Comparison of ENCODE assay signal across 10 mouse cellular contexts in genomic region chr7:119670925-119671324, GRCm38 (mm10). TPM values are rescaled to one million over a fixed set of nuclear protein-coding genes. Genes with fewer than 3 reads are reported as not detected.
DNase-seq lines count a peak whose midpoint lies in the region; ATAC-seq and TF ChIP-seq lines count a peak whose summit lies in the region.
"Had no signal": no experiment of that assay in that cellular context is flagged by ENCODE, and none has a peak within 500 bp of the region (broad histone marks: within the 10 kb centered on the region; RNA-seq: fewer than 3 reads in every experiment).

No protein-coding gene starts in this region.

- no peaks in the 10 kb centered on the region for H3K9me3 ChIP-seq in kidney, embryonic 14.5 days (ENCODE audit: control insufficient read depth, low read length)
- H3K9me3 ChIP-seq: hindbrain, embryonic 15.5 days; lung, embryonic 15.5 days had no signal

- H3K36me3 ChIP-seq in kidney, embryonic 14.5 days (ENCODE audit: control insufficient read depth, insufficient read depth, low read length), result no peaks in the 10 kb centered on the region
- H3K36me3 ChIP-seq in small intestine, adult 2 months (ENCODE audit: control insufficient read depth, insufficient read depth, low read length), result no peaks in the 10 kb centered on the region
- H3K36me3 ChIP-seq: hindbrain, embryonic 15.5 days; lung, embryonic 15.5 days had no signal

- H3K27me3 ChIP-seq in kidney, embryonic 14.5 days (ENCODE audit: control insufficient read depth, insufficient read depth, low read length), result no peaks in the 10 kb centered on the region
- H3K27me3 ChIP-seq in small intestine, adult 2 months (ENCODE audit: control insufficient read depth, insufficient read depth, low read length), result no peaks in the 10 kb centered on the region
- H3K27me3 ChIP-seq: hindbrain, embryonic 15.5 days; lung, embryonic 15.5 days had no signal

- TF ChIP-seq CTCF in small intestine, adult 2 months (IDR thresholded peaks at IDR 0.05; ENCODE audit: extremely low read depth, insufficient read length, insufficient replicate concordance, low read depth, low read length), result peak; percentile 41; the same call in 1 of the 2 replicates

- WGBS in kidney, embryonic 14.5 days, result 46% methylated on average over 6 of the region's 6 CpGs
- WGBS in small intestine, adult 2 months, result 45% methylated on average over 6 of the region's 6 CpGs

- H3K4me1 ChIP-seq in kidney, embryonic 14.5 days (ENCODE audit: control insufficient read depth, insufficient read depth, low read length), result no peaks in the 10 kb centered on the region
- no peaks in the 10 kb centered on the region for H3K4me1 ChIP-seq in small intestine, adult 2 months (ENCODE audit: control insufficient read depth, insufficient read depth, insufficient read length, low read length)
- H3K4me1 ChIP-seq: hindbrain, embryonic 15.5 days; lung, embryonic 15.5 days had no signal

- TF ChIP-seq POLR2A in small intestine, adult 2 months (IDR thresholded peaks at IDR 0.05; ENCODE audit: low read depth, low read length), result no peak

- no peak overlapping the region for H3K27ac ChIP-seq in kidney, embryonic 14.5 days (ENCODE audit: low read depth, low read length)
- no peak overlapping the region for H3K27ac ChIP-seq in small intestine, adult 2 months (ENCODE audit: insufficient read depth, low read depth, low read length)
- H3K27ac ChIP-seq: hindbrain, embryonic 15.5 days; lung, embryonic 15.5 days had no signal

- no peak overlapping the region for H3K4me2 ChIP-seq in kidney, embryonic 14.5 days (replicated peaks; ENCODE audit: low read depth, low read length)
- H3K4me2 ChIP-seq: hindbrain, embryonic 15.5 days; lung, embryonic 15.5 days had no signal

- ATAC-seq in kidney, embryonic 14.5 days (ENCODE audit: low FRiP score, low TSS enrichment), result no peak
- ATAC-seq in erythroblast, adult 5-6 weeks (replicated peaks; ENCODE audit: low FRiP score, poor library complexity, severe bottlenecking), result no peak

- DNase-seq in kidney, adult 18-20 months, result peak; percentile 41
- peak; percentile 19 for DNase-seq in right cerebral cortex, postnatal 4 days
- no peak for DNase-seq in right cerebral cortex, postnatal 25 days
- DNase-seq in adrenal gland, postnatal 36 days, result peak; percentile 11 to 62
- no peak for DNase-seq in heart, adult 18-20 months

- no peak overlapping the region for H3K9ac ChIP-seq in kidney, embryonic 14.5 days (ENCODE audit: low read depth, low read length)
- H3K9ac ChIP-seq: hindbrain, embryonic 15.5 days; lung, embryonic 15.5 days had no signal

- no peak overlapping the region for H3K4me3 ChIP-seq in kidney, embryonic 14.5 days (ENCODE audit: low read length)
- no peak overlapping the region for H3K4me3 ChIP-seq in small intestine, adult 2 months (ENCODE audit: low read depth, low read length)
- H3K4me3 ChIP-seq: hindbrain, embryonic 15.5 days; lung, embryonic 15.5 days had no signal

RNA-seq across cellular contexts. Expression of gene Acsm4, which starts 18.9 kb away (rescaled TPM):
- not detected in 2 replicates for polyA plus RNA-seq in kidney, embryonic 14.5 days (2014; fragmentation: Nextera tagmentation; extraction: Ambion mirVana)
- not detected for total RNA-seq in adrenal gland, postnatal 36 days (2021)
- polyA plus RNA-seq in small intestine, adult 2 months (2012; rRNA removed), result not detected in 2 replicates
- not detected for total RNA-seq in heart, adult 18-20 months (2021)
- not detected in 2 replicates for total RNA-seq in erythroblast, adult 5-6 weeks (2015; ENCODE audit: low replicate concordance)
- not detected in 2 replicates for total RNA-seq in erythroblast, adult 5-6 weeks (2017; ENCODE audit: low replicate concordance)
- polyA plus RNA-seq: hindbrain, embryonic 15.5 days had no signal

RNA-seq across cellular contexts. Expression of gene Thumpd1, which starts 49.7 kb away (rescaled TPM):
- 55.0 and 89.8 TPM in 2 replicates for polyA plus RNA-seq in kidney, embryonic 14.5 days (2014; fragmentation: Nextera tagmentation; extraction: Ambion mirVana)
- 10 to 100 TPM; 33.9 to 34.4 TPM for total RNA-seq in adrenal gland, postnatal 36 days (2021)
- polyA plus RNA-seq in small intestine, adult 2 months (2012; rRNA removed), result 7.8 and 8.4 TPM in 2 replicates
- 10 to 100 TPM; 16.0 to 17.2 TPM for total RNA-seq in heart, adult 18-20 months (2021)
- total RNA-seq in erythroblast, adult 5-6 weeks (2015; ENCODE audit: low replicate concordance), result 5.0 and 7.5 TPM in 2 replicates
- 8.6 and 9.9 TPM in 2 replicates for total RNA-seq in erythroblast, adult 5-6 weeks (2017; ENCODE audit: low replicate concordance)

Comparison
In these comparisons a context has a peak if more than half of its experiments do, and no peak if none do; other contexts are left out.
1. DNase-seq: peak in kidney, adult 18-20 months (single experiment), right cerebral cortex, postnatal 4 days (single experiment) and adrenal gland, postnatal 36 days (2 of 2); none in right cerebral cortex, postnatal 25 days (single experiment) and heart, adult 18-20 months (0 of 2).